Mouse (Mus musculus) embryonic facial prominence, embryonic 11.5 days (tissue): ENCODE results near the gene Mrpl14. TPM values are rescaled to one million over a fixed set of nuclear protein-coding genes. Genes with fewer than 3 reads are reported as not detected.
A peak's percentile ranks its signal among the peaks of the same experiment; 100 is the strongest.

Experiments used
- ATAC-seq: fragments of 200-750 bp; cut with Nextera tagmentation; replicated peaks from 2 replicates; pipeline ENCODE4 v1.8.0; 2017; ENCODE audit warnings: low read depth; ENCODE audit not compliant: insufficient number of reproducible peaks, low FRiP score, low TSS enrichment
- DNase-seq: peaks from one replicate; pipeline ENCODE4 v3.0.0-alpha.2; 2015; ENCODE audit warnings: low spot score
- H3K27ac ChIP-seq: fragments of 300-500 bp; sonication (generic); replicated peaks from 2 replicates; pipeline ENCODE4 v1.5.1; 2014; ENCODE audit warnings: mild to moderate bottlenecking, low read depth, low read length, control low read depth
- H3K27me3 ChIP-seq: fragments of 300-500 bp; sonication (generic); 2 replicates; pipeline ENCODE4 v1.6.1; 2014; ENCODE audit warnings: mild to moderate bottlenecking, low read length, moderate library complexity, mixed read lengths; ENCODE audit not compliant: control insufficient read depth, insufficient read depth
- H3K36me3 ChIP-seq: fragments of 300-500 bp; sonication (generic); replicated peaks from 2 replicates; pipeline ENCODE4 v1.6.1; 2014; ENCODE audit warnings: low read depth, mild to moderate bottlenecking, low read length, moderate library complexity, mixed read lengths; ENCODE audit not compliant: control insufficient read depth, insufficient read depth
- H3K4me1 ChIP-seq: fragments of 300-500 bp; sonication (generic); 2 replicates; pipeline ENCODE4 v1.6.1; 2014; ENCODE audit warnings: low read length, mixed read lengths; ENCODE audit not compliant: control insufficient read depth, insufficient read depth
- H3K4me2 ChIP-seq: fragments of 300-500 bp; sonication (generic); 2 replicates; pipeline ENCODE4 v1.6.1; 2014; ENCODE audit warnings: low read depth, mild to moderate bottlenecking, control low read depth, low read length, moderate library complexity
- H3K4me3 ChIP-seq: fragments of 300-500 bp; sonication (generic); 2 replicates; pipeline ENCODE4 v1.5.1; 2014; ENCODE audit warnings: low read depth, low read length, control low read depth
- H3K9ac ChIP-seq: fragments of 300-500 bp; sonication (generic); replicated peaks from 2 replicates; pipeline ENCODE4 v1.6.1; 2014; ENCODE audit warnings: mild to moderate bottlenecking, control low read depth, low read length
- H3K9me3 ChIP-seq: fragments of 300-500 bp; sonication (generic); replicated peaks from 2 replicates; pipeline ENCODE4 v1.6.1; 2016; ENCODE audit warnings: mild to moderate bottlenecking, low read length, inconsistent platforms, mixed read lengths; ENCODE audit not compliant: control insufficient read depth
- WGBS: fragments of 180-500 bp; shearing (Covaris S2); extraction: QIAGEN DNeasy Blood & Tissue Kit; methylation state at CpG from one replicate; pipeline ENCODE4 v1.1.7; 2014; 5-methylcytosine and 5-hydroxymethylcytosine counted together
- polyA plus RNA-seq: library from polyadenylated mRNA; unstranded; fragments of >200 nt; fragmentation: Nextera tagmentation; extraction: Ambion mirVana; gene quantifications from 2 replicates; pipeline ENCODE4 v1.2.1, GENCODE M21; 2014

Gene Mrpl14
- polyA plus RNA-seq, 1 experiment from 2014 or later: 127 TPM

GRCm38 (mm10) chr17:45735382-45736310 is 49.5 kb downstream of the Mrpl14 start:
- Histone ChIP-seq H3K27me3 (no peaks in the 10 kb centered on the region), H3K36me3 (no peaks in the 10 kb centered on the region), H3K4me2 (peak overlapping the region; percentile 72), H3K9me3 (no peaks in the 10 kb centered on the region), H3K27ac (peak overlapping the region; percentile 79), H3K4me1 (peaks cover 9% of the 10 kb centered on the region), H3K4me3 (peak overlapping the region; percentile 34), H3K9ac (peak overlapping the region; percentile 78)
- peak; percentile 16; the same call in 1 of the 2 replicates for ATAC-seq
- WGBS: 8% methylated on average over 10 of the region's 10 CpGs
- DNase-seq: peak; percentile 90

- Histone ChIP-seq H3K27me3 (no peaks in the 10 kb centered on the region), H3K4me2 (peak overlapping the region; percentile 72), H3K9ac (peak overlapping the region; percentile 78), H3K9me3 (no peaks in the 10 kb centered on the region), H3K27ac (peak overlapping the region; percentile 79), H3K4me1 (peaks cover 9% of the 10 kb centered on the region), H3K4me3 (peak overlapping the region; percentile 34), H3K36me3 (no peaks in the 10 kb centered on the region)
- WGBS: 1% methylated on average over 59 of the region's 72 CpGs
- DNase-seq (peak; percentile 95), ATAC-seq (peak; percentile 61)
These were observed 50.4 kb downstream of the Mrpl14 start for GRCm38 (mm10) chr17:45736311-45737077.

GRCm38 (mm10) chr17:45737078-45737601 is 51.0 kb downstream of the Mrpl14 start:
- WGBS: 15% methylated on average over 10 of the region's 10 CpGs
- peaks cover 9% of the 10 kb centered on the region for H3K4me1 ChIP-seq
- DNase-seq (peak; percentile 41), ATAC-seq (peak; percentile 12; the same call in 1 of the 2 replicates)
- H3K27ac ChIP-seq: peak overlapping the region; percentile 62
- peak overlapping the region; percentile 72 for H3K4me2 ChIP-seq
- no peaks in the 10 kb centered on the region for H3K27me3 ChIP-seq
- H3K4me3 ChIP-seq: peak overlapping the region; percentile 34
- peak overlapping the region; percentile 78 for H3K9ac ChIP-seq
- no peaks in the 10 kb centered on the region for H3K36me3 ChIP-seq
- H3K9me3 ChIP-seq: no peaks in the 10 kb centered on the region

- Histone ChIP-seq H3K9ac (no peak overlapping the region), H3K4me2 (no peak overlapping the region), H3K36me3 (no peaks in the 10 kb centered on the region), H3K27me3 (no peaks in the 10 kb centered on the region), H3K4me3 (no peak overlapping the region), H3K4me1 (no peaks in the 10 kb centered on the region), H3K27ac (no peak overlapping the region), H3K9me3 (no peaks in the 10 kb centered on the region)
- WGBS: 50% methylated on average over 13 of the region's 13 CpGs
- no peak for DNase-seq
- ATAC-seq: no peak
These were observed 56.4 kb downstream of the Mrpl14 start for GRCm38 (mm10) chr17:45742371-45743147.

- Histone ChIP-seq H3K9me3 (no peaks in the 10 kb centered on the region), H3K9ac (no peak overlapping the region), H3K27me3 (no peaks in the 10 kb centered on the region), H3K4me2 (no peak overlapping the region), H3K36me3 (no peaks in the 10 kb centered on the region), H3K4me3 (no peak overlapping the region), H3K4me1 (no peaks in the 10 kb centered on the region), H3K27ac (no peak overlapping the region)
- 83% methylated on average over 2 of the region's 2 CpGs for WGBS
- ATAC-seq (no peak), DNase-seq (no peak)
These were observed 59.5 kb downstream of the Mrpl14 start for GRCm38 (mm10) chr17:45745629-45746028.

- WGBS: 57% methylated on average over 12 of the region's 12 CpGs
- H3K4me2 ChIP-seq: no peak overlapping the region
- no peaks in the 10 kb centered on the region for H3K36me3 ChIP-seq
- no peak for DNase-seq
- no peak overlapping the region for H3K27ac ChIP-seq
- H3K9ac ChIP-seq: no peak overlapping the region
- H3K27me3 ChIP-seq: no peaks in the 10 kb centered on the region
- H3K9me3 ChIP-seq: no peaks in the 10 kb centered on the region
- ATAC-seq: no peak
- H3K4me1 ChIP-seq: no peaks in the 10 kb centered on the region
- no peak overlapping the region for H3K4me3 ChIP-seq
These were observed 60.6 kb downstream of the Mrpl14 start for GRCm38 (mm10) chr17:45746755-45747154.

- no peaks in the 10 kb centered on the region for H3K9me3 ChIP-seq
- H3K9ac ChIP-seq: no peak overlapping the region
- H3K4me3 ChIP-seq: no peak overlapping the region
- H3K4me1 ChIP-seq: no peaks in the 10 kb centered on the region
- H3K4me2 ChIP-seq: no peak overlapping the region
- DNase-seq (no peak), ATAC-seq (no peak)
- WGBS: 96% methylated on average over 4 of the region's 4 CpGs
- H3K27ac ChIP-seq: no peak overlapping the region
- no peaks in the 10 kb centered on the region for H3K27me3 ChIP-seq
- no peaks in the 10 kb centered on the region for H3K36me3 ChIP-seq
These were observed 61.2 kb downstream of the Mrpl14 start for GRCm38 (mm10) chr17:45747293-45747692.
